Mouse (Mus musculus) spleen, adult 2 months (tissue): ENCODE results near the gene Ubc. TPM values are rescaled to one million over a fixed set of nuclear protein-coding genes. Genes with fewer than 3 reads are reported as not detected.

Source experiments
- DNase-seq, 2 experiments: peaks; one replicate each; pipeline versions ENCODE4 v3.0.0 to v3.0.0-alpha.2; 2012 to 2021; ENCODE audit warnings: low spot score in 2 of 2, low read depth in 1 of 2
- H3K27ac ChIP-seq: fragments of 200-500 bp; 2 replicates; pipeline ENCODE4 v1.5.1; 2012; ENCODE audit warnings: low read length, inconsistent platforms; ENCODE audit not compliant: insufficient read depth
- H3K27me3 ChIP-seq: fragments of 200-500 bp; 2 replicates; pipeline ENCODE4 v1.6.1; 2012; ENCODE audit warnings: mild to moderate bottlenecking, moderate library complexity, low read length, inconsistent platforms; ENCODE audit not compliant: control insufficient read depth, insufficient read depth
- H3K36me3 ChIP-seq: fragments of 200-500 bp; 2 replicates; pipeline ENCODE4 v1.6.1; 2012; ENCODE audit warnings: mild to moderate bottlenecking, low read length, inconsistent platforms; ENCODE audit not compliant: control insufficient read depth, insufficient read depth
- H3K4me1 ChIP-seq: fragments of 200-500 bp; 2 replicates; pipeline ENCODE4 v1.6.1; 2011; ENCODE audit warnings: inconsistent platforms; ENCODE audit not compliant: control insufficient read depth, insufficient read depth, insufficient read length
- H3K4me3 ChIP-seq: fragments of 200-500 bp; 2 replicates; pipeline ENCODE4 v1.5.1; 2011; ENCODE audit warnings: mild to moderate bottlenecking, inconsistent platforms; ENCODE audit not compliant: insufficient read depth, insufficient read length; ENCODE audit errors: extremely low read depth
- CTCF ChIP-seq: fragments of 200-500 bp; IDR thresholded peaks from 2 replicates; pipeline ENCODE4 v1.5.1; 2011; ENCODE audit warnings: mild to moderate bottlenecking, inconsistent platforms; ENCODE audit not compliant: insufficient read depth, insufficient read length, insufficient replicate concordance; ENCODE audit errors: extremely low read depth
- POLR2A ChIP-seq: fragments of 200-500 bp; IDR thresholded peaks from 2 replicates; pipeline ENCODE4 v1.6.1; 2011; ENCODE audit warnings: low read depth, low read length, inconsistent platforms
- WGBS: fragments of 180-500 bp; shearing (Covaris S2); methylation state at CpG from one replicate; pipeline ENCODE4 v1.1.7; 2018; 5-methylcytosine and 5-hydroxymethylcytosine counted together
- polyA plus RNA-seq: library from polyadenylated mRNA; depleted of rRNA; stranded (reverse); fragments of >200 nt; gene quantifications from 2 replicates; pipeline ENCODE4 v1.2.3, GENCODE M21; 2012

Ubc gene
- polyA plus RNA-seq, 1 experiment, result 316 TPM

GRCm38 (mm10) chr5:125385215-125385940 is 4.6 kb downstream of the Ubc start:
- H3K4me3 ChIP-seq, result no peak overlapping the region
- WGBS, result 75% methylated on average over 8 of the region's 8 CpGs
- no peak overlapping the region for H3K27ac ChIP-seq
- H3K27me3 ChIP-seq, result no peaks in the 10 kb centered on the region
- TF ChIP-seq CTCF, result no peak
- no peak for TF ChIP-seq POLR2A
- H3K4me1 ChIP-seq, result peaks cover 3% of the 10 kb centered on the region; the same call in 1 of the 2 replicates
- peaks cover 20% of the 10 kb centered on the region for H3K36me3 ChIP-seq
- DNase-seq, result no peak

GRCm38 (mm10) chr5:125384512-125385214 is 5.3 kb downstream of the Ubc start:
- no peak for DNase-seq

DNA sequence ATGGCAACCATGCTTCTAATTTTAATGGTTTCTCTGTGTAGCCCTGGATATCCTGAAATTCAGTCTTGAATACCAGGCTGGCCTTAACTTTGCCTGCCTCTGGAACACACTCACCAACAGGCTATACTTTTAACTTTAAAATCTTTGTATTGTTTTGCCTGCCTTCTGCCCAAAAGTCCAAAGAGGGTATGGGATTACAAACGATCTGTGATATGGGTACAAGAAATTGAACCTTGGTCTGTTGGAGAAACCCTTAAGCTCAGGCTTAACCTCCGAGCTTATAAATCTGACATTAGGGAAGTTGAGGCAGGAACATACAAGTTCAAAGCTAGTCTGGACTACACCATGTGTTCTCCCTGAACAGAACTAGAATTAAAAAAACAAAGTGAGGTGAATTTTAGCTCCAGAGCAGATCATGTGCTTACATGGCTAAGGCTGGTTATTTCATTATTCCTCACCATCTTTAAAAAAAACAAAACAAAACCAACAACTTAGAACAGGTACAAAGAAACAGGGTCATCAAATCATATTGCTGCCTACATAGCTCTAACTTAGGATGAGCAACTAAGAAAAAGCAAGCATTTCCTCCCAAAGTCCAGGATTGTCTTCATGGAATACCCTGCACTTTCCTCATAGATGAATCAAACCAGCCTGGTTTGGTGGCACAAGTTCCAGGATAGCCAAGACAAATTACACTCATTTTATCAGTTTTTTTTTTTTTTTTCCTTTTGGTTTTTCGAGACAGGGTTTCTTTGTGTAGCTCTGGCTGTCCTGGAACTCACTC is 6.2 kb downstream of the Ubc start:
- Histone ChIP-seq H3K27ac (no peak overlapping the region), H3K4me1 (peaks cover 3% of the 10 kb centered on the region; the same call in 1 of the 2 replicates), H3K4me3 (no peak overlapping the region), H3K27me3 (no peaks in the 10 kb centered on the region), H3K36me3 (peaks cover 20% of the 10 kb centered on the region)
- no peak for DNase-seq
- TF ChIP-seq CTCF (no peak), POLR2A (no peak)
- WGBS, result 68% methylated on average over 3 of the region's 3 CpGs

More at GRCm38 (mm10) chr5:125384512-125385214, 5.3 kb downstream of the Ubc start:
- Histone ChIP-seq H3K4me3 (no peak overlapping the region), H3K27ac (no peak overlapping the region), H3K4me1 (peaks cover 3% of the 10 kb centered on the region; the same call in 1 of the 2 replicates), H3K36me3 (peaks cover 20% of the 10 kb centered on the region), H3K27me3 (no peaks in the 10 kb centered on the region)
- WGBS, result 91% methylated on average over 2 of the region's 2 CpGs
- TF ChIP-seq CTCF (no peak), POLR2A (no peak)

GRCm38 (mm10) chr5:125382673-125383558 is 7.1 kb downstream of the Ubc start:
- Histone ChIP-seq H3K36me3 (peaks cover 14% of the 10 kb centered on the region), H3K4me3 (no peak overlapping the region), H3K27me3 (no peaks in the 10 kb centered on the region), H3K4me1 (peaks cover 3% of the 10 kb centered on the region; the same call in 1 of the 2 replicates), H3K27ac (no peak overlapping the region)
- no peak for TF ChIP-seq POLR2A
- TF ChIP-seq CTCF, result peak; percentile 44; the same call in 1 of the 2 replicates
- peak in 1 of 2 experiments; percentile 41 for DNase-seq
- 31% methylated on average over 6 of the region's 6 CpGs for WGBS

- DNase-seq, result no peak
- 74% methylated on average over 5 of the region's 5 CpGs for WGBS
- Histone ChIP-seq H3K27ac (no peak overlapping the region), H3K4me1 (peaks cover 6% of the 10 kb centered on the region; the same call in 1 of the 2 replicates), H3K36me3 (peaks cover 14% of the 10 kb centered on the region), H3K4me3 (no peak overlapping the region), H3K27me3 (no peaks in the 10 kb centered on the region)
- TF ChIP-seq POLR2A (no peak), CTCF (no peak)
Measured at GRCm38 (mm10) chr5:125381954-125382672, 7.9 kb downstream of the Ubc start.

DNA sequence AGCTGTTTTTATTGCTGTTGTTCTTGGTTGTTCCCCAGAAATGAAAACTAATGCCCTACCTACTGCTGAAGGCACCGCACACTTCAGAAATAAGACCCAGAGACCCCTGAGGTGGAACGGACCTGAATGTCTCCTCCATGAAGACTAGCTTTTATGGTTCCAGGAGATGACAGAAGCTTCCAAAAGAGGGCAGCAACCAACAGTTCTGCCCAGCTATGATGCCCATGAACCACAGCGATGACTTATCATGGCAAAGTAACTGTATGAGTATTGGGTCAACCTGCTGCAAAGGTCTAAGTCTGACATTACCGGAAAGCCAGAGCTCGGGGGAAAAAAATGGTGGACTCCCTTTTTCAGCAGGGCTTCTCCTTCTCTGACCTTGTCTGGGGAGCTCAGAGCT is 11.1 kb downstream of the Ubc start:
- TF ChIP-seq POLR2A (no peak), CTCF (no peak)
- WGBS, result 58% methylated on average over 5 of the region's 5 CpGs
- no peak for DNase-seq
- no peaks in the 10 kb centered on the region for H3K27me3 ChIP-seq
- H3K27ac ChIP-seq, result no peak overlapping the region
- no peaks in the 10 kb centered on the region for H3K36me3 ChIP-seq
- no peak overlapping the region for H3K4me3 ChIP-seq
- peaks cover 9% of the 10 kb centered on the region for H3K4me1 ChIP-seq
